Mouse (Mus musculus) embryonic fibroblast, embryonic 13.5 days (primary cell): Measurements from ENCODE around the gene Vps36.

Source experiments
- CTCF ChIP-seq: IDR thresholded peaks from 2 replicates; pipeline ENCODE4 v1.5.1; 2011; ENCODE audit warnings: mild to moderate bottlenecking, control low read depth, low read length, moderate library complexity, borderline replicate concordance; ENCODE audit not compliant: insufficient read depth
- POLR2A ChIP-seq: IDR thresholded peaks from 2 replicates; pipeline ENCODE4 v1.6.1; 2011; ENCODE audit warnings: low read depth, mild to moderate bottlenecking, control low read depth, low read length, moderate library complexity

- TF ChIP-seq POLR2A, result no peak
- TF ChIP-seq CTCF, result no peak
These were observed 44.8 kb upstream of the Vps36 start for GRCm38 (mm10) chr8:22147706-22148366.
